Mouse (Mus musculus): ENCODE measurements around the gene Rin3.

Rin3 gene

DNA sequence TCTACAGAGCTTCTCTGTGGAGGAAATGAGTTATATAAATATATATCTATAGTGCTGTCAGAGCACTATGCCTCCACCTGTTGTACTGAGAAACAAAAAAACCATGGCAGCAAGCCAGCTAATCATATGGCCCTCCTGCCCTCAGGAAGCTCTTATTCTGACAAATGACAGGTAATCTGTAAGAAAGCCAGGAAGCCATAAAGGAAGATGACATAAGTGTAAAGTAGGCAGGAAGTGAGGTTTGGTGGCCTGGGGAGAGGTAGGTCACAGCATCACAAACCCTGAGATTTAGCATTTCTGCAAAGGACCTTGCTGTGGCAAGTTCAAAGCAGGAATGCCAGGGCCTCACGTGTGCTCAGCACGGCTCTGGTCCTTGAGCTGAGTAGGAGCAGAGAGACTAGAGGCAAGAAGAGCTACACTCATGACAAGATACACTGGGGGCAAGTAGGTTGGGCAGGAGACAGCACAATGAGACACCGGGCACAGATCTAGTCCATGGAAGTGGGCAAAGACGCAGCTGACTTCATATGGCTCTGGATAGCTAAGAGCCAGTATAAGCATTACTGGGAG lies 88.2 kb downstream of the Rin3 start:
- DNase-seq (ENCODE audit: low spot score), result no peak

GRCm38 (mm10) chr12:102372322-102372721 lies 89.5 kb downstream of the Rin3 start:
- no peak for DNase-seq (ENCODE audit: low spot score)

GRCm38 (mm10) chr12:102382180-102382579 lies 99.3 kb downstream of the Rin3 start:
- no peak for DNase-seq (ENCODE audit: low spot score)

DNA sequence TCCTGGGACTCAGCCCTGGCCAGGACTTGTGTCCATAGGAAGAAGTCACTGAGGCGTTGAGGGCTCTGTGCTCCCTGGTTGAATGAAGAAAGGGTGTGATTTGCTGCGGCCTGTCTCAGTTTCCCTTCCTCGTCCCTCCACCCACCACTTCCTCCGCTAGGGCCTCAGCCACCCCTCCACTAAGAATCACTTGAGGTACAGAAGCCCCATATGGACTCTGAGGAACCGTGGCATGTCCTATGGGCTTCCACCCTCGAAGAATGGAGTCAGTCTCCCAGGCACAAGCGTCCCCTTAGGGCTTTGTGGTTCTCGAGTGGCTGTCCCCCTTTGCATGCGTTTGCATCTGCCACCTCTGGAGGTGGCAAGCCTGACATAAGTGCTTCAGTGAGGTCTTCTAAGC lies 100.4 kb downstream of the Rin3 start:
- DNase-seq (ENCODE audit: low spot score), result no peak

- peak; percentile 50 for DNase-seq (ENCODE audit: low spot score)
Observed at GRCm38 (mm10) chr12:102384819-102385218, 102.0 kb downstream of the Rin3 start.

GRCm38 (mm10) chr12:102387219-102387917 lies 104.5 kb downstream of the Rin3 start:
- DNase-seq (ENCODE audit: low spot score), result peak; percentile 84

GRCm38 (mm10) chr12:102390042-102390441 lies 107.2 kb downstream of the Rin3 start:
- DNase-seq (ENCODE audit: low spot score), result no peak

GRCm38 (mm10) chr12:102391109-102391508 lies 108.3 kb downstream of the Rin3 start:
- DNase-seq (ENCODE audit: low spot score), result no peak

GRCm38 (mm10) chr12:102391982-102392381 lies 109.1 kb downstream of the Rin3 start:
- DNase-seq (ENCODE audit: low spot score), result peak; percentile 36

GRCm38 (mm10) chr12:102394496-102394895 lies 111.6 kb downstream of the Rin3 start:
- no peak for DNase-seq (ENCODE audit: low spot score)

DNA sequence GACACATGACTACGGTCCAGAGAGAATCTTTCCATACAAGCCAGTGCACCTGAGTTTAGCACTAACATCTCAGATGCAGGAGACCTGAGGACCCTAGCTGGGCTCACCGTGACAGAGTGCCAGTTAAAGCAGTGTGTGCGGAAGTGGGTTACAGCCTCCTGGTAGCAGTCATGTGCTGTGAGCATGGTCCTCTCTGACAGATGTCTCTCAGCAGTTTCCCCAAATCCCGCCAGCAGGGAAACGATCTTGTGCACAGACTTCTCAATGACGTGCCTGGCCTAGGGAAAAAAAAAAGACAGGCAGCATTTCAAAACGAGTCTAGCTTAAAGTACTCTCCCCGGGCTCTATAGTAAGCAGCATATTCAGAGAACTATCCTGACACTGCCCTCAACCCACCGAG lies 112.7 kb downstream of the Rin3 start:
- DNase-seq (ENCODE audit: low spot score), result no peak

DNA sequence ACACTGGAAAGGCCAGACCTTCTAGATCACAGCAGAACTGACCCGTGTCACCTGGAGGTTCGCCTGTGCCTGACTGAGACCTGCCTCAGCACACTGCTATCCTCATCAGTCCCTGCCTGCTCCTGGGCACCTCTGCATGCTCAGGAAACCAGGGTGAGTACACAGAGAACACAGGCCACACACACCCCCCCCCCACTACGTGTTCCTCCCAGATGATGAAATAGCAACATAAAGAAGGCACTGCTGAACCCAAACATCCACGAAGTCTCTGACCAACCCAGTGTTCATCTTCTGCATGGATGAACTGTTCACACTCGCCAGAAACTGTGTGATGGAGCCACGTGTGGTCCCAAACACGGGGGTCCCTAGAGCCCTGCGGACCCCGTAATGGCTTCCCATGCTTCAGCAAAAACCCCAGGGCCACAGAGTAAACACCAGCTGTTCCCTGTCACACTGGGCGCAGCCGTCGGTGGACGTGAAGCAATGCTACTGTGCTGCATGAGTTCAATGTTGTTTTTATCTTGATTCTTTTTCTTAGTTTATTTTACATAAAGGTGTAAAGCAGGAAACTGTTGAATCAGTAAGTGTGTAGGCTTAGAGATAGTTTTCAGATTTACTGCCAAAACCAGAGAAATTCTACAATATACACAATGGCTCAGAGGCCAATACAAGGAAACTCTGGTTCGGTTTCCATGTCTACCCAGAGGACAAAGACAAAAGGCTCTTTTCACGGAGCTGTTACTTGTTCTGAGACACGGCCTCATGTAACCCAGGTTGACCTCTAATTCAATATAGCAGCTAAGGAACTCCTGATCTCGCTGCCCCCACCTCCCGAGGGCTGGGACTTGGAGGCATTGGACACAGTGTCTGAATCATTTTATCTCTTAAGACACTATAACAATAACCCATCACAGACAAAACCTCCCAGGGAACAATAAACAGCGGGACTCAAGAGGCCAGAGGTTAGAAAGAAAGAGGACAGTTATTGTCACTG lies 113.4 kb downstream of the Rin3 start:
- DNase-seq (ENCODE audit: low spot score), result no peak

DNA sequence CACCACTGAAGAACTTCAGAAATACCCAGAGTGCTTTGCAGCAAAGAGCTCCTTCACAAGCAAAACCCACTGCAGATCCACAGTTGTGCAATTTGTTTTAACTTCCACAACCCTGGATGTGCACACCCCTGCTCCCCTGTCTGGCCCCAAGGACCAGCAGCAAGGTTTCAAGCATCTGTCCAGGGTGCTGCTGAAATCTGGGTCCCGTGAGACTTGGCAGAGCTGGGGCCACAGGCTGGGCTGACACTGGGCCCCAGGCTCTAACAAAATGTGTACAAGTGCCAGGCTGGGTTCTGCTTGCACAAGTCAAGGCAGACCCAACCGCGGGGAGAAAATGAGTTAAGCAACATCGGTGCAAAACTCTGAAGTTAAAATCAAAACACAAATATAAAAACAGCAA lies 115.7 kb downstream of the Rin3 start:
- DNase-seq (ENCODE audit: low spot score), result no peak

GRCm38 (mm10) chr12:102413171-102413570 lies 130.3 kb downstream of the Rin3 start:
- DNase-seq (ENCODE audit: low spot score), result no peak

DNA sequence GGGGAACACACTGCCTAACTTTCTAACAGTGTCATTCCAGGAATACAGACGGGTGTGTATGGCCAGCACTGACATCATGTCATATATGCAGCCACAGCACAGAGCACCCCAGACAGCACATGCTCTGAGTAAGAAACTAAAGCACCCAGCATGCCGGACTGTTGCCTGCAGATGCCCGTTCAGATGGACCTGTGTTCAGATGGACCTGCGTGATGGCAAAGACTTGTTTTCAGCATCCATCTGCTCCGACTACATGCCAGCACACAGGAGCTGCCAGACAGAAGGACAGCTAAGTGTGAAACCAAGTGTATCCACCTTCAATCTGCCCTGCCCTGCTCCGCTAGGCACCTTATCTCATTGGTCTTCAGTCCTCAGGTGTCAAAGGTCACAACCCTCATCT lies 131.8 kb downstream of the Rin3 start:
- no peak for DNase-seq (ENCODE audit: low spot score)

DNA sequence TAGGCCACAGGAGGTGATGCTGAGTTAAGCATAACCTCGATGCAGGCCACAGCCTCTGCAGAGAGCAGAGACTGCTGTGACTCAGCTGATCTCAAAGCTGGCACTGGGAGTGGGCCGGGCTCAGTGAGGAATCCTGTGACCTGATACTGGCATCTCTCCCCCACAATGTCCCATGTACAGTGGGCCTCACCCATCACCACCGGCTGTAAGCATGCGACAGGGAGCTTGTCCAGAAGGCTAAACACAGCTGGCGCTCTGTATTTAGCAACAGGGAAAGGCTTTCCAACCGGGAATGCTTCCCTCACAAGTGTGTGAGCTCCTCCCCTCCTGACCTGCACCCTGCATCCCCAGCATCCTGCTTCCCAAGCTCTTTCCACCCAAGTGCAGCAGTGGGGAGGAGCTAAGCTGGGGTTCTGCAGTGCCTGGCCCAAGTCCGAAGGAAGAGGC lies 133.6 kb downstream of the Rin3 start:
- DNase-seq (ENCODE audit: low spot score), result peak; percentile 41

- no peak for DNase-seq (ENCODE audit: low spot score)
Observed at GRCm38 (mm10) chr12:102416955-102417510, 134.2 kb downstream of the Rin3 start.

DNA sequence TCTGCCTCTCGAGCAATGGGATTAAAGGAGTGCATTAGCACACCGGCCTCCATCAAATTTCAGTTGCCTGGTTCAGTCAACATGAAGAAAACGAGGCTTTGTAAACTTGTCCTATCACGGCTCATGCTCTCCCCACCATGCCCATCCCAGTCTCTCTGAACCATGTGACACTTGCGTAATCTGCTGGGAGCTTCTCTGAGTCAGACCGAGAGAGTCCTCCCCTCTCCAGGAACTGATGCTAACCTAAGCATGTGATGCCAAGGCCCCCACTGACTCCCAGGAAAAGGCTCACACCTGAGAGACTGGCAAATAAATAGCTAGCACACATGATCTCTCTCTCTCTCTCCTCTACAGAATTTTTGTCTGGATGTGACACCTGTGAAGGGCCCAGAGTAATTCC lies 134.9 kb downstream of the Rin3 start:
- no peak for DNase-seq (ENCODE audit: low spot score)

GRCm38 (mm10) chr12:102419544-102419943 lies 136.7 kb downstream of the Rin3 start:
- DNase-seq (ENCODE audit: low spot score), result no peak

GRCm38 (mm10) chr12:102420168-102420890 lies 137.5 kb downstream of the Rin3 start:
- DNase-seq (ENCODE audit: low spot score), result no peak

GRCm38 (mm10) chr12:102422065-102422464 lies 139.2 kb downstream of the Rin3 start:
- DNase-seq (ENCODE audit: low spot score), result peak; percentile 91
